Mouse (Mus musculus): ENCODE results near the gene Rbp4. TPM values are rescaled to one million over a fixed set of nuclear protein-coding genes. Genes with fewer than 3 reads are reported as not detected.

Rbp4 gene
- not detected for polyA plus RNA-seq (2017; shearing (Covaris generic))

DNA sequence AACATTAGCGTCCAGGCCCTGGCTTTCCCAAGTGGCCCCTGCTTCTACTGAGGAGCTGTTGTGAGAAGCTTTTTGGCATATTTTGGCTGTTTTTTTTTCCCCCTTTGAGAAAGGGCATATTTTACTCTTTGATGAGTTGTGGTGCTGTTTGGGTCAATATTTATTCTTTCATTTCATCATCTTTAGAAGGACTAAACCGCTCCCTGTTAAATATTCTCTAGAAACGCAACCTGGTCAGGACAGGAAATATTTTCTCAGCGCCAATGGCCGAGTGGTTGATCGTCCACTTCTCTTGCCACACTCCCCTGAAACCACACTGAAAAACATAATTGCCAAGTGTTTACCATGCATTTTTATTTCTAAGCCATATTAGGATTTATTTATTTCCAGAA lies at the start of gene Rbp4:
Gene Rbp4, minus strand, starts transcription at position 63 of the 392 bp plus-strand sequence.
- ATAC-seq: no peak

DNA sequence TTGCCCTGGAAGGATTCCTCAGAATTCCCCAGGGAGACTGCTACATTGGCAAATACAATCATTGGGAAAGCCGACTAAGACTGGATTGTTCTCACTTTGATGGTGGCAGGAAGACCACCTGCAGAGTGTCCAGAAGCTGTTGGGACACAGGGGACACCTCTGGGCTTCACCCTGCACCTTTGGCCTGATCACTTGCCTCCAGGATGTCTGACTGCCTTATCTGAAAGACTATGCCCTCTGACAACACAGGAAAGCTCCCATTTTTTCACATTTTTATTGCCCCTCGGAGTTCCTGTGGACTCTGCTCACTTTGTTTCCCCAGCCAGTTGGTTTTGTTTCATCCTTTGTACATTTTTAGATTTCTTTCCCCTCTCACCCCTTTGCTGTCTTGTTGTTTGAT lies 39.6 kb upstream of the Rbp4 start:
- ATAC-seq: no peak

DNA sequence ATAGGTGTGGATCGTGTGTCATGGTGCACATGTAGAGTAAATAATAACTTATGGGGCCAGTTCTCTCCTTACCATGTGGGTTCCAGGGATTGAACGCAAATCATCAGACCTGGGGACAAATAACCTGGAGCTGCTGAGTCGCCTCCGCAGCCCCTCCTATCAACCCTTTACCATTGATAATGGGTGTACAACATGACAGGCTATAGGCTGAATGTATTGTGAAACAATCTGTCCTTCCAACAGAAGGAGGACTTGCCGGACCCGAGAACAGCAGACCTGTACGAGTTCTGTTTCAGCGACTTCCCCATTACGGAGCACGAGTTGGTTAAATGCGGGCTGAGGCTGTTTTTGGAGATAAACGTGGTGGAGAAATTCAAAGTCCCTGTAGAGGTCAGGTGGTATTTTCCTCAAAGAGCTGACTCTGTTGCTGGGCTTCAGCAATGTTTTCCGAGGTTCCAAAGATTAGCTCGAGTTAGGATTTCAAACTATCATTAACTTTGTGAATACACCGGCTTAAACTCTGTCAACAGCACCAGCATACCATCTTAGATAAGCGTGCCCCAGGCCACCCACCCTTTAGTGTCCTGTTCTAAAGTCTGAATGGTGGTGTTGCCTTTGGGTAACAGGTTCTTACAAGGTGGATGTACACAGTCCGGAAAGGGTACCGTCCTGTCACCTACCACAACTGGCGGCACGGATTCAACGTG lies 36.7 kb upstream of the Rbp4 start:
- ATAC-seq: no peak

DNA sequence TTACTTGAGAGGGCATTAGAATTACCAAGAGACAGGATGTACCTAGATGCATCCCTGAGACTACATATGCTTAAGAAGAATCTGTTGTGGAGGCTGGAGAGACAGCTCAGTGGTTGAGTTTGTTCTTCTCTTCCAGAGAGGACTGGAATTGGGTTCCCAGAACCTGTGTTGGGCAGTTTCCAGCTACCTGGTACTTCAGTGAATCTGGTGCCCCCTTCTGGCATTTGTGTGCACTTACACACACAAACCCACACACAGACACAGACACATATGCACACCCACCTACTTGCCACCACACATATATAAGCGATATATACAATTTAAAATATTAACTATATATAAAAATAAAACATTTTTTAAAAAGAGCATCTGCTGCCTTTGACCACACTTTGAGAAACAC lies 31.2 kb upstream of the Rbp4 start:
- no peak for ATAC-seq

DNA sequence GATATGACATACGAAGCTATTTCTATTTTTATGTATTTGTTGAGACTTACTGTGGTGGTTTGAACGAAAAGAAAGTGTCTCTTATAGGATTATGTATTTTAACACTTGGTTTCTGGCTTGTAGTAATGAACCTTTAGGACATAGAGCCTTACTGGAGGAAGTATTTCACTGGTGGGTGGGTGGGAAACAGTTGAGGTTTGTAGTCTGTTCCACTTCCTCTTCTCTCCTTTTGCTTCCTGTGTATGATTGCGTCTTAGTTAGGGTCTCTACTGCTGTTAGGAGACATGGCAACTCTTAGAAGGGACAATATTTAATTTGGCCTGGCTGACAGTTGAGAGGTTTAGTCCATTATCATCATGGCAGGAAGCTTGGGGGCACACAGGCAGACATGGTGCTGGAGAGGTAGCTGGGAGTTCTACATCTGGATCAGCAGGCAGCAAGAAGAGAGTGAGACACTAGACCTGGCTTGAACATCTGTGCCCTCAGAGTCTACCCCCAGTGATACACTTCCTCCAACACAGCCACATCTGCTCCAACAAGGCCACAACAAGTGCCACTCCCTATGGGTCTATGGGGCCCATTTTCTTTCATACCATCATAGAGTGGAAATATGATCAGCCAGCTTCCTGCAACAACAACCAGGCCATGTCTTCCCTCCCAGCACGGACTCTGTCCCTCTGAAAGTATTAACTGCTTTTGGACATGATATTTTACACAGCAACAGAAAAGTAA lies 18.6 kb upstream of the Rbp4 start:
- ATAC-seq: no peak

DNA sequence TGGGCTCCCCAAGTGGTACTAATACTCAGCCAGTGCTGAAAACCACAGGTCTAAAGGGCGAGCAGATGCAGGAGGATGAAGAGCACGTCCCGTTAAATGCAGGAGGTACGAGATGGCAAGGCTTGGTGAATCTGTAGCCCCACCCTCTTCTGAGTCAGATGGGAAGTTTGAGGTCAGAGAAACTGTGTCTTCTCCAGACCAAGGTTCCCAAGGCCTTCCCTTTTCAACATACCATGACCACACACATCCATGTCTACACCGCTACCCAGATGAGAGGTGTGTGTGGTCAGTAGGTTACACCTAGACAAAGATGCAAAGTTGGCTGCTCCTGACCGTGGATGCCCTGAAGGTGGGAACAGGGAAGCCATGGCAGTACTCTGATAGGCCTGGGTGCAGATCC lies 9.7 kb upstream of the Rbp4 start:
- no peak for ATAC-seq

DNA sequence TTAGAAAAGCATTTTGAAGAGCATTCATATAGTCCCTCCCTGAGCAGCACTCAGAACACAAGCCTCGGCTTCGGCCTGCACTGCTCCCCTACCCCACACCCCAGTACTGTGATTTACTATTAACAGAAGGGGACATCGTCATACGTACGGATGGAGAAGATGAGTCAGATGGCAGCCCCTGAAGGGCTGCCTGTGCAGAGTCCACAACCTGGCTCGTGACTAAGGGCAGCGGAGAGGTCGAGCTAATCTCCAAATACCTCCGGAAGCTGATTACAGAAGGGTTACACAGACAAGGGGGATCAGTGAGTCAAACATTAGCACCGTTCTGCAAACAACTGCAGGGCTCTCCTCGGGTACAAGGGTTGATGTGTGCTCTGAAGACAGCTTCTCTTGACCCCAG lies 8.9 kb upstream of the Rbp4 start:
- ATAC-seq: no peak

DNA sequence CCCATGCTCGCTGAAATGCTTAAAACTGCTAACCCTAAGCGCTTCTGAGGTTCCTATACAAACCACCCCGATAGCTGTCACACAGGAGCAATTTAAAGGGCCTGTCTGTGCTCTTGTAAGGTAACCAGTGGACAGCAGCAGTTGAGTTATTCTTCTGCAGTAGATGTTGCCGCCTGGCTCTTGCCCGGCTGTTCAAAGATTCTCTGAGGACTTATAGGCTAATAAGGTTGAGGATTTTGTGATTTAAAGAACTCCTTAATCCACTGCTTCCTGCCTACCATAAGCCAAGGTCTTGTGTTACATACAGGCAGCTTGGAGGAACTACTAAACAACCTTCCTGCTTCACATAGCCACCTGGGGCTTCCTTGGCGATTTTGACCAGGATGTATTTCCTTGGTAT lies 7.4 kb upstream of the Rbp4 start, which contains the start of gene Pde6c:
Gene Pde6c, plus strand, starts transcription at position 301 of the 400 bp plus-strand sequence.
- ATAC-seq: no peak

DNA sequence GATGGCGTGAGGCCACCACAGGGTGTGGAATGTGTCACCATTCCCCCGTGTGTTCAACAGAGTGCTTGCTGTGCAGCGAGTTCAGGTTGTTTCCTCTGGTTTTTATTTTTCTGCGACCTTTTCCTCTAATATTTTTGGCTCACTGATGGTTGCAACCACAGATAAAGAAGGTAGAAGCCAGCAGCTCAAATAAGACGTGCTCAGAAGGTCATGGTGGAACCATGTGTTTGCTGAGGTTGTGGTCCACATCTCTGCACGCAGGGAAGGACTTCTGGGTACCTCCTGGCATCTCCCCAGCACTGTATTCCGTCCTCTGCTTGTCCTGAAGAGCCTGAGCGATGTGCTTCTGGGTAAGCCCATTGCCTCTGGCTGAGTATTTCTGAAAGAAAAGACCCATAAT lies 1.6 kb upstream of the Rbp4 start:
- no peak for ATAC-seq

DNA sequence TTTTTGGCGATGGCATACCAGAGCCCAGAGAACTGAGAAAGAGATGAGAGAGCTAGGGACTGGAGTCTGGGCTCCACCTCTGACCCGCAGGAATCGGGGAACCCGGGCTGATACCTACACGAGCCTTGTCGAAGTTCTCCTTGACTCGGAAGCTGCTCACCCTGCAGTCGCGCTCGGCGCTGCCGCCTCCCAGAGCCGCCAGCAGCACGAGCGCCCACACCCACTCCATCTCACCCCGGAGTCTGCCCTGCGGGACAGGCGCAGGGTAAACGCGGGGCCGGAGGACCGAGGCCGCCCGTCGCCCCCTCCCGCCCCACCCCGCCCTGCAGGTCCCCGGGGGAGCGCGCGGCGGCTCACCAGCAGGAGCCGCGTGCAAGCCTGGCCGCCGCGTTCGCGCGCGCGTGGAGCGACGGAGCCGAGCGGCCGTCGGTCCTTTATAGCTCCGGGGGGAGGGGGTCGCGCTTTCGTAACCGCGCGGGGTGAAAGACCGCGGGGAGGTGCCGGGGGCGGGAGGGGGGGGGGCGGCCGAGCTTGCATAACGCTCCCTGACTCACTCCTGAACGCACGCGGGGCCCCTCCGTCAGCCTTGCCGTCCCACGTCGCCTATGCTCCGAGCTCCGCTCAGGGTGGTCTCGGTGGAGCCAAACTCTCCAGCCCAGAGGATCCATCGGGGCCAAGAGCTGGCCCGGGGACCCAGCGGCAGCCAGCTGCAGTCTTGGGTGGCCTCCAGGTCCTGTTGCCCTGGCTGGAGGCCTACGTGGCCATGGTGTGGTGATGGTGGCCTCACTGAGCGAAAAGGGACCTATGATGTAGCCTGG lies 471 bp downstream of the Rbp4 start:
- no peak for ATAC-seq

DNA sequence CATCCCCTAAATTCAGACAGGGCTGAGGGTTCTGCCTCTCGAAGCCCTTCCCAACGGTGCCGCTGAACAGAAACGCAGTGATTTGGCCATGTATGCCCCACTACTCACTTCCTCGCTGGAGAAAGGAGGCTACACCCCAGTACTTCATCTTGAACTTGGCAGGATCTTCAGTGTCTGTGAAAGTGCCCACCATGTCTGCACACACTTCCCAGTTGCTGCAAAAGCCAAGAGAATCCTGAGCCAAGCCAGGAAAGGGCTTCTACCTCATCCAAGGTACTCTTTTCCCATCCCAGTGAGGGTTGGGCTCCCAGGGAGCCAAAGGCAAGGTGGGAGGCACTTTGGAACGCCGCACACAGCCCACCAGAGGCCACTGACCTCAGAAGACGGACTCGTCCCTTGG lies 1.2 kb downstream of the Rbp4 start:
- no peak for ATAC-seq

DNA sequence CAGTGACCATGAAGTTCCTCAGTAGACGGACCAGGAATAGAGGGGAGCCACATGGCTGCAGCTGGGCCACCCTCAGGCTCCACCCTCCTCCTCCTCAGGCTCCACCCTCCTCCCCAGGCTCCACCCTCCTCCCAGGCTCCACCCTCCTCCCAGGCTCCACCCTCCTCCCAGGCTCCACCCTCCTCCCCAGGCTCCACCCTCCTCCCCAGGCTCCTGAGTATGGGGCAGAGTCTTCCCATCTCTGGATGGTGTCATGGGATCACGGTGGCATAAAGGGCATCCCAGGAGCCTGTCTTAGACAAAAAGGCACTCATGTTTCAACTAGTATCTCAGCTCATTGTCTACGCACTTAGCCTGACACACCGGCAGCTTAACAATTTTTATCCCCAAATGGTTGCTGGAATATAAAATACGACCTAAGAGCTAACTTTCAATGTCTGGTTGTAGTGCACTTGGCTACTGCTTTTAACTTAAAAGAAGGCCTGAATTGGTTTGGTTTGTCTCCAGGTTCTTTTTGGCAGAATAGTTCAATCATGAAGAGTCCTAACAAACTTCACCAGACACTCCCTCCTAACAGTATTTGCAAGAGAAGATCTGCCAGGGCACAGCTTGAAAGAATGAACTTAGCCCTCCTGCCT lies 4.8 kb downstream of the Rbp4 start:
- no peak for ATAC-seq

DNA sequence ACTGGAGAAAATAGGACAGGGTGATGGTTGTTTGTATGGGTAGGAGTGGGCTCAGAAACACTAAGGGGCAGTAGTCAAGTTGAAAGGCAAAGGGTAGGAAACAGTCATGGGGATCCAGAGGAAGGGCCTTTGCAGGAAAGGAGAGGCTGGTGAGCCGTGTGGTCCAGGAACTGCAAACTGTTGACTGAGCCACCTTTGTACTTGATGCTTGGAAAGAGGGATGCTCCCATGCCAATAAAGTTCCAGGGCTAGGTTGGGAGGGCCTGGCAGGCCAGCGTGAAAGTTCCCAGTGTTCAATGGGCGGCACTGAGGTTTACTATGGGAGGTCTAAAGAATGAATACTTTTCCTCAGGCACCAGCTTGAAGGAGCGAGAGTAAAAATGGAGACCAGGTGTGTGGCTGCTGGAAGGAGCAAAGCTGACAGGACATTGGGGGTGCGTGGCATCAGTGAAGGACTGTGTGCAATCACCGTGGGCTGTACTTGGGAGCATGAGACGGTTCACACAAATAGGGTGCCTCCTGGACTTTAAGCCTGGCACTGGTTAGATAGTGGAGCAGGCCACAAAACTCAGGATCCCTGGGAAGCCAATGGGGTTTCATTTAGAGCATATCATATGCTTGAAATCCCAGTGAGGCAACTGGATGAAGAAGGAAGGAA lies 10.1 kb downstream of the Rbp4 start:
- ATAC-seq: no peak

DNA sequence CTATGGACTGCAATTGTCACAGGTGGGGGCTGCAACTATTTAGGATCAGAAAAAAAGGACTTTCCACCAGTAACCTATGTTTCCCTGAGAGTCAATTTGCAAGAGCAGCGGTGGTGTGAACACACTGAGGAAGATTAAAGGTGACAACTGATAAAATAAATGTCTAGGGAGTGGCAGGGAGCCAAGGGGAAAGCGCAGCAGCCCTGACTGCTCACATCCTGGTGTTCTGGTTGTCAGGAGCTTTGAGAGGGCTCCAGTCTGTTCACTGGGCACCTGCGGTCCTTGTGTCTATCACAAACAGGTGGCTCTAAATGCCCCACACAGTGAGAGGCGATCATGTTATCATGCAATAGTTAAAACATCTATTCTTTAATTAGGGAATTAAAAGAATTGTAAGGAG lies 12.5 kb downstream of the Rbp4 start:
- ATAC-seq: no peak

DNA sequence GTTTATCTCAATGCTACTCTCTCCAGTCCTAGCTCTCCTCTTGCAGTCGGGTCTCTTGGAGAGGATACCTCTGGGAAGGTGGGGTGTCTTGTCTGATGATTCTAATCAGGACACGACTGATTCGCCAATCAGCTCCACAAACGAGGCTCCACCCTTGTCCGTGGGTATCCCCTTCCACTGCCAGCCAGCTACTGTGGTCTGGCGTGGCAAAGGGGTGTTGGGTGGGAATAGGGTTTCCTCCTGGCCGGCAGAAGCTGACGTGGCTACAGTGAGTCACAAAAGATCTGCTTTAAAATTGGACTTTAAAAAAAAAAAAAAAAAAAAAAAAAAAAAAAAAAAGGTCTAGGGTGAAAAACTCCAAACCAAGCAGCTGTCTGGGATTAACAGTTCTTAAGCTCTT lies 14.0 kb downstream of the Rbp4 start:
- no peak for ATAC-seq

DNA sequence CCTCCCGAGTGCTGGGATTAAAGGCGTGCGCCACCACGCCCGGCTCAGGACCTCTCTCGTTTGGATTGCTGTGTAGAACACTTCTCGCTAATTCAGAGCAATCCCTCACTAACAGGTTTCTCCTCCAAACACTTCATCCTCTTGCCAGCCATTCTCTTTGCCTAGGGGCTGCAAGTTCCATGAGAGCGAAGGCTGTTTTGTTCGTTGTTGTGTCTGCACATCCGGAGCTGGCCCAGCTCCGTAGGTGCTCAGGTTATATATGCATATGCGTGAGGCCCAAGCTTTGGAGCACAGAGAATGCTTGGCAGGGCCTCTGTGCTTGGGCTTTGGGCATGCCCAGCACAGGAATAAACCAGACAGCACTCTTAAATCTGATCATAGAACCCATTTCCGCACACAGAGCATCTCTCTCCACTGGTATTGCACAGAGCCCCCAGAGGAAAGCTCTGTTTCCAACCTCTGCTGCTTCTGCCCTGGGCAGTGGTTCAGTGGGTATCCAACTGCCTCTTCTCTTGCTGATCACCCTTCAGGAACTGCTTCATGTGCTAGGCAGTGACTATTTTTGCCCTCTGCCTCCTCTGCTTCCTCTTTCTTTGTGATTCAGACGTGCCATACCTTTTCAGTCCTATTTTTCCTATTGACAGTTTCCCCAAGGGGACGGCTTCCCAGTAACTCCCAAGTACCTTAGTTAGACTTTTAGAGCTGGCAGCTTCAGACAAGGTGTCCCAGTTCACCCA lies 15.4 kb downstream of the Rbp4 start:
- no peak for ATAC-seq

DNA sequence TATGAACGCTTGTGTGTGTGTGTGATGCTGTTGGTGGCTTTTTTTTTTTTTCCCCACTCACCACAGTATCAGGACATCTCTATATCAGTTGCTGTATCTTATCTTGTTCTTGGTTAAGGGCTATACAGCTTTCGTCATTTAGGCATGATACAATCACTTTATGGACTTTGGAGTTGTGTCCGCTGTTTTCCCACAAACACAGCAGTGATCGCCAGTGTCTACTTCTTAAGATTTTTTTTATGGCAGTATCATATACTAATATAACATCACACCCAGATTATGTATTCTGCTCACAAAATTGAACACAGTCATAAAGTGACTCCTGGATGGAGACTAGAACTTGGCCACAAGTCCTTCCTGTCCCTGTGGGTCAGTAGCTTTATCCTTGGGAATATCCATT lies 17.2 kb downstream of the Rbp4 start:
- ATAC-seq: no peak

DNA sequence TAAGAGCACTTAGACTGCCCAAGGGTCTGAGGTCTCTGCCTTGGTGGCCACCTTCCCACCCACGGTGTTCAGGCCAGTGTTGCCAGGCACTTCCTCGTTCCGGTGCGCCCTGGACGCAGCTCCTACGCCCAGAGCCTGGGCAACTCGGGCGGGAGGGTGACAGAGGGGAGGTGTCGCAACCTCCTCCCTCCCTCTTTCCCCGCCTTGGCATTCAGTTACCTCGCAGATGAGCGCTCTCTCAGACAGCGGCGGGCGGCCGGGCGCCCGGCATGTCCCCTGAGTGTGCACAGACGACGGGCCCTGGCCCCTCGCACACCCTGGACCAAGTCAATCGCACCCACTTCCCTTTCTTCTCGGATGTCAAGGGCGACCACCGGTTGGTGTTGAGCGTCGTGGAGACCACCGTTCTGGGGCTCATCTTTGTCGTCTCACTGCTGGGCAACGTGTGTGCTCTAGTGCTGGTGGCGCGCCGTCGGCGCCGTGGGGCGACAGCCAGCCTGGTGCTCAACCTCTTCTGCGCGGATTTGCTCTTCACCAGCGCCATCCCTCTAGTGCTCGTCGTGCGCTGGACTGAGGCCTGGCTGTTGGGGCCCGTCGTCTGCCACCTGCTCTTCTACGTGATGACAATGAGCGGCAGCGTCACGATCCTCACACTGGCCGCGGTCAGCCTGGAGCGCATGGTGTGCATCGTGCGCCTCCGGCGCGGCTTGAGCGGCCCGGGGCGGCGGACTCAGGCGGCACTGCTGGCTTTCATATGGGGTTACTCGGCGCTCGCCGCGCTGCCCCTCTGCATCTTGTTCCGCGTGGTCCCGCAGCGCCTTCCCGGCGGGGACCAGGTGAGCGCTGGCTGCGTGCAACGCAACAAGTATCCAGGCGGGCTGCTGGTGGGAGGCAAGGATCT lies 28.0 kb downstream of the Rbp4 start, which contains the start of gene Ffar4:
Gene Ffar4, plus strand, starts transcription at position 214 of the 901 bp plus-strand sequence.
- no peak for ATAC-seq

DNA sequence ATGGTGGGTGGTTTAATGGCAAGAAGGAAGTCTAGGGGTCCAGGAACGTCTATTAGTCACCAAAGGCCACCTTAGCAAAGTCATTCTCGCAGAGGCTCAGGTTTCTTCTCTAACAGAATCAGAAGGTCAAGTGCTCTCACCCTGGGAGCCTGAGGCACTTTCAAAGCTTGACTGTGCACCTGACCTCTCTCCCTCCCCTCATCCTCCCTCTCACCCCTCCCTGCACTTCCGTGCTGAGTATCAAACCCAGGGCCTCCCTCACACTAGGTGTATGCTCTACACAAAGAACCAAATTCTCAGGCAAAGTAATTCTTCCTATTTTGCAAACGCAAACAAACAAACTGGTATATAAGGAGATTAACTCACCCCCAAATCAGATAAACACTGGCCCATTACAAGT lies 28.9 kb downstream of the Rbp4 start:
- no peak for ATAC-seq

DNA sequence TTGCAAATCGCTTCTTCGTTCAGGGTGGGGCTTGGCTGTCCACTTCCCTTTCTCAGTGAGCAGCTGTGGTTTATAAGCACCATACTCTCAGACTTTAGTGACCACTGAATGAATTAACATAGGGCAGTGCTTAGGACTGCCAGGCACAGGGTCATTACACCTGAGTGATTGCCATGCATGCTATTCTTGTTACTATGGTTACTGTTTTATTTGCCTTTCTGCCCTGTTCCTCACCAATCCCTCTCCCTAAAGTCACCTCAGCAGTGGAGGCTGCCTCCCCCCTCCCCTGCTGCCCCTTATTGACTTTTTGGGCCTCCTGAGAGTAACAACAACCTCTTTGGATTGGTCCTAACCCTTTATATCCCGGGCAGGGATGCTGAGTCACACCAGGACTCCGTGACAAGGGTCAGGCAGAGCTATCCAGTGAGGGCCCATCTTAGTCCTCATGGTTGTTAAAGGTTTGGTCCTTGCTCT lies 33.5 kb downstream of the Rbp4 start:
- ATAC-seq: no peak
